Mouse (Mus musculus): ENCODE measurements around the gene Smtnl2. TPM values are rescaled to one million over a fixed set of nuclear protein-coding genes. Genes with fewer than 3 reads are reported as not detected.

The Smtnl2 gene
- polyA plus RNA-seq, 1 experiment, result 3.4 TPM

DNA sequence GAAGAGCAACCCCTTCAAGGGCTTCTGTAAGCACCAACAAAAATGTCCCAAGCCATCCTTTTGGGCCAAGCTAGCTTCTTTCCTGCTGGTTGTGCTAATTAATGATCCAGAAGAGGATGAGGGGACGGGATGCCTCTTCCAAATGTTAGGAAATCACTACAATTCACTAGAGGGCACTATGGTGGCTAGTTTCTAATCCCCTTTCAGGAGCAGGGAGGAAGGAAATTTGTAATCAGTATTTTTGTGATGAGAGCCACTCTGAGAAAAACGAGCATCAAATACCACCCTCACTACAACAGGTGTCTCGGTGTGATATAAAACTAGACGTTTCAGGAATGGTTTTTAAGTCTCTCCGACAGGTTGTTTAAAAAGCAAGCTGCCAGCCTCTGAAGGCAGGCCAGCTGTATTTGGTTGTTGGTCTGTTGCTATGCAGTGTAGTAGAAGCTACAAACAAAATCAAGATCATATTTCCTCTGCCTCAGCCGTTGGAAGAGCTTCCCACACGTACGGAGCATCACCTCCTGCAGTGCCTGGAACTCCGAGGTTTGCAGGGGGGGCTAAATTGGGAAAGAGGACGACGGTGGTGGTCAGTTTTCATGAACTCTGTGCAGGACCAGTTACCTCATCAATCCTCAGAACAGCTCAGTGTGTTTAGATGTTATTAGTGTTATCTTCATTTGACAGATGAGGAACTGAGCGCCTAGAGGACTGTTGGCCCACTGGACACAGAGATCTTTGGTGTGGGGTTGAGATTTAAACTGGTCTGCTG, 41.4 kb downstream of the Smtnl2 start:
- no peak for TF ChIP-seq POLR2A (IDR thresholded peaks at IDR 0.05; ENCODE audit: borderline replicate concordance, extremely low read depth, insufficient read depth, insufficient read length, poor library complexity, severe bottlenecking)
- TF ChIP-seq CTCF (IDR thresholded peaks at IDR 0.05; ENCODE audit: borderline replicate concordance, extremely low read depth, insufficient read depth, insufficient read length), result no peak
- peak; percentile 13 for DNase-seq (ENCODE audit: low read depth)

DNA sequence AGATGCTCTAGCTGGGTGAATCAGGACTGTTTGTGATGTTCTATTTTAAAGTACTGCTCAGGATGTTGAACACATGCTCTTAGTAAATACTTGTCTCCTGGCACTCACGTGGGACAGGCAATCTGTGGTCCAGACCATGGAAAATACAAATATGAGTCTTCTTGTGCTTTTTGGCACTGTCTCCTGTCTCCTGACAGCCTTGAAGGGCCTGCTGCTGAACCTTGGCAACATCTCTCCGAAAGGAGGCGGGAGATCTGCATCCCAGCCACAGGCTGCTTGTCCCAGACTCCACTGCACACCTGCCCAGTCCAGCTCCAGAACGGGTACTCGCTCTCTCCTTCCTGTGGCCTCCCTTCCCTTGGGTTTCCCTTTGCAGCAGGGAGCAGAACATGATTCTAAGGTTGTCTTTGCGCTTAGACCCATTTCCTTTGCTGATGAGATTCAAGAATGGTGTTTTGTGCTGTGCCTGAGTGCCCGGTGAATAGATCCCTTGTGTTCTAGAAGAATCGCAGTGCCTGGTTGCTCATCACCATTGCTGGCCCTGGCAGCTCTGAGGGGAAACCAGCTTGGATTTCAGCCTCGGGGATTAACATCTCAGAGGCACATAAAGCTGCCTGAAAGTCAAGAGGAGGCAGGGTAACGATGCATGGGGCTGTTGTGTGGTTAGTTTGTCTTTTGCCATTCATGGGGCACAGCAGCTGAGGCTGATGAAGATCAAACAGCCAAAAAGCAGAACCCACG, 43.4 kb downstream of the Smtnl2 start:
- no peak for TF ChIP-seq POLR2A (IDR thresholded peaks at IDR 0.05; ENCODE audit: borderline replicate concordance, extremely low read depth, insufficient read depth, insufficient read length, poor library complexity, severe bottlenecking)
- TF ChIP-seq CTCF (IDR thresholded peaks at IDR 0.05; ENCODE audit: borderline replicate concordance, extremely low read depth, insufficient read depth, insufficient read length), result no peak

DNA sequence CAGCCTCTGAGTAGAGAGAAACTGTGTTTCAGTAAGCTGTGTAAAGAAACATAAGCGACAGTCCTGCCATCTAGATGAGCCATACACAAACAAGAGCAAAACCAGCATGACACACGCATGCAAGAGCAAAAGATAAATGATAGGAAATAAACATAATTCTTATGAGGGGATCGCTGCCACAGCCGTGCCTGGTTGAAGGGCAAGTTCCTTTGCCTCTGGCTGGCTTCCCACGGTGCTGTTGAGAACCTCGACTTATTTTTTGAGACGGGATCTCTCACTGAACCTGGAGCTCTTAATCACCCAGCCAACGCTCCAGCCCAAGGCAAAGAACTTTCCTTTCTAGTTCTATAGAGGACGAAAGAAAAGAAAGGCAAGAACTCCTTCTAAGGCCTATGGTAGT, 45.4 kb downstream of the Smtnl2 start:
- no peak for DNase-seq (ENCODE audit: low read depth)

More for the DNA sequence above, 43.4 kb downstream of the Smtnl2 start:
- DNase-seq (ENCODE audit: low read depth), result peak; percentile 28

DNA sequence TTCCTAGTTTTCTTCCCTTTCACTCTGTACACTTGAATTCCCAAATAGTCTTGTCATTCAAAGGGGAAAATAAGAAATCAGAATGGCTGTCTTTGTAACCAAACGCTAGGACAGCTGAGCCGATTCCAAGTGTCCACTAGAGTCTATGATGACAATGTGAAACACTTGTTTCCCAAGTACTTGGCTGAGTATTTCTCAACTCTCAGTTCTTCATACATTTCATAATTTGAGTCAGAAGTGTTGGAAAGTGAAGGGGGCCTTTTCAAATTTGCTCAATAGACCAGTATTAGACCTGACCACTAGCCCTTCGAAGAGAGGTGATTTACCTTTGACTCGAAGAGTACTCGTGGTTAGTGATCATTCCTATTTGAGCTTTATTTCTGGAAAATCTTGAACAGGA, 47.0 kb downstream of the Smtnl2 start:
- TF ChIP-seq POLR2A (IDR thresholded peaks at IDR 0.05; ENCODE audit: borderline replicate concordance, extremely low read depth, insufficient read depth, insufficient read length, poor library complexity, severe bottlenecking) (no peak), CTCF (IDR thresholded peaks at IDR 0.05; ENCODE audit: borderline replicate concordance, extremely low read depth, insufficient read depth, insufficient read length) (no peak)
- no peak for DNase-seq (ENCODE audit: low read depth)

More for the DNA sequence above, 45.4 kb downstream of the Smtnl2 start:
- TF ChIP-seq POLR2A (IDR thresholded peaks at IDR 0.05; ENCODE audit: borderline replicate concordance, extremely low read depth, insufficient read depth, insufficient read length, poor library complexity, severe bottlenecking) (no peak), CTCF (IDR thresholded peaks at IDR 0.05; ENCODE audit: borderline replicate concordance, extremely low read depth, insufficient read depth, insufficient read length) (no peak)

DNA sequence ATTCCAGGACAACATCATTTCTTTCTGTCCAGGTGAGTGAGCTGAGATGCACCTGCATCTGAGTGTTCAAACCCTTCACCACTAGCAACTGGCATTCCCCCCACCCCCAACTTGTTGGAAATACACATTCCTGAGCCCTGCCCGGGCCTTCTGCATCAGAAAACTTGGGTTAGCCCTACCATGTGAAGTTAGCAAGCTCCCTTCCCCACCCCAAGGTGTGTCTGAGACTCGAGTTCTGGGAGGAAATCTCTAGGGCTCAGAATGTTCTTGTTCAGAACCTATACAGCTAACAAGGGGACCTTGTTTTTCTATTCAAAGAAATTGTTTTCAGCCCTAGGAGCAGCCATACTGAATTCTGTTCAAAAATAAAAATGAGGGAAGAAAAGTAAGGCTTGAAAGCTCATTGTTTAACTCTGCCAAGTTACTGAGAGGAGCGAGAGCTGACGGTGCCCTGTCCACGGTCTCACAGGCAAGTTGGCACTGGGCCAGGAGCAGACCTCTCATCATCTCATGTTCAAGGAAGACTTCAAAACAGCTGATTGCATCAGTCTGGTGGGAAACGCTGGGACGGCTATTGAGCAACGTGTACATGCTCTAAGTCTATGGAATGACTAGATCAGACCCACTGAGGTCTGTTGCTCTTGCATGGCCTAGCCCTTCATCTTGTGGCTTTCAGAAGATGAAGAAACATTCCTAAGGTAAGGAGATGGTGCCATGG, 47.8 kb downstream of the Smtnl2 start:
- no peak for DNase-seq (ENCODE audit: low read depth)
- TF ChIP-seq CTCF (IDR thresholded peaks at IDR 0.05; ENCODE audit: borderline replicate concordance, extremely low read depth, insufficient read depth, insufficient read length) (no peak), POLR2A (IDR thresholded peaks at IDR 0.05; ENCODE audit: borderline replicate concordance, extremely low read depth, insufficient read depth, insufficient read length, poor library complexity, severe bottlenecking) (no peak)

DNA sequence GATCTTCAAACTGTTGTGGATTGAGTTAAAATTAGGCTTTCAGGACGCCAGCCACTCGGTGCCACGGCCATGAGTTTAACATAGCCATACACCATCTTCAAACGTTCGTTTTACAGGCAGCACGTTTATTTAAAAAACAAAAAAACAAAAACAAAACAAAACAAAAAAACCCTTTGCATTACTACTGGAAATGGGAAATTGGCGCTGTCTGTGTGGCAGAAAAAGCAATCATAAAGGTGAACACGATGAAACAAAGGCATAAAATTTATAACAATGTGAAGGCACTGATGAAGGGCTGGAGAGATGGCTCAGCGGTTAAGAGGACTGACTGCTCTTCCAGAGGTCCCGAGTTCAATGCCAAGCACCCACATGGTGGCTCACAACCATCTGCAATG, 49.2 kb downstream of the Smtnl2 start, which contains the start of gene Tekt1:
Tekt1 (minus strand) TSS at position 96 of the 395 bp plus-strand sequence.
- TF ChIP-seq POLR2A (IDR thresholded peaks at IDR 0.05; ENCODE audit: borderline replicate concordance, extremely low read depth, insufficient read depth, insufficient read length, poor library complexity, severe bottlenecking) (no peak), CTCF (IDR thresholded peaks at IDR 0.05; ENCODE audit: borderline replicate concordance, extremely low read depth, insufficient read depth, insufficient read length) (no peak)
- DNase-seq (ENCODE audit: low read depth), result no peak

DNA sequence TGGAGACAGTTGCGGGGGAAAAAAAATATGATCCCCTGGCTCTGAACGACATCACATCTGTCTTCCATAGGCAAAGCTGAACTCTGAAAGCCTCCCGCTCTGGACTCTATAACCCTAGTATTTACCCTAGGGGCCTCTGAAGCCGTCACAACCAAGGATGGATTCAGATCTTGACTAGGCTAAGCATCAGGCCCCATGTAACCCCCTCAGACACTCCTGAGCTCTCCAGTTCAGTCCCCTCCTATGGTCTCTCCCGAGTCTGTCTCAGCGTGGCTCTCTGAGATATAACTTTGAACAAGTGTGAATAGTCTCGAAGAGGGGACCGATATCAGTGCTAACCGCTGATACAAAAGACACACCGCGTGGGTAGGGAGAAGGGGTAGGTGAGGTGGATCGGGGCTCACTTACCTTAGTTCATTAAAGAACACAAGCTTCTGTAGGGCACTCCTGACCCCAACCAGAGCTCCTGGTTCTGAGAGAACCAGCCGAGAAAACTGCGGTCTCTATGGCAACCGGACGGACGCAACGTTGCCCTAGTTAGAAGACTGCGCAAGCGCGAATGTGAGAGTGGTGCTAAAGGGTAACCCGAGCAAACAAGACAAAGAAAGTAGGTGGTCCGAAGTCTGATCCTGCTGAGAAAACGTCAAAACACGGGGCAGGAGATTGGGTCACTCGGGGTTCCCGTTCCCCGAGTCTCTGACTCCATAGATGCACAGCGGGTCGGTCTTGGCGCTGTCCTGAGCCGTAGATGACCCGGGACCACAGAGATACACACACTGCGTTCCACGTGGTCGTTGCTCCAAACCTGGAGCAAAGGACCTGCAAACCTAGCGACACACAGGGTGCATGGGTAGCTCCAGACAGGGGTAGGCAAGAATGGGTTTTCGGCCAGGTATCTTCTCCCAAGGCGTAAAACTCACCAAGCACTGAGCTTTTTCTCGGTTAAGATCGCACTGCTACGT, 49.8 kb downstream of the Smtnl2 start:
- TF ChIP-seq CTCF (IDR thresholded peaks at IDR 0.05; ENCODE audit: borderline replicate concordance, extremely low read depth, insufficient read depth, insufficient read length), result no peak
- TF ChIP-seq POLR2A (IDR thresholded peaks at IDR 0.05; ENCODE audit: borderline replicate concordance, extremely low read depth, insufficient read depth, insufficient read length, poor library complexity, severe bottlenecking), result no peak; the same call in 1 of the 2 replicates
- peak; percentile 96 for DNase-seq (ENCODE audit: low read depth)

DNA sequence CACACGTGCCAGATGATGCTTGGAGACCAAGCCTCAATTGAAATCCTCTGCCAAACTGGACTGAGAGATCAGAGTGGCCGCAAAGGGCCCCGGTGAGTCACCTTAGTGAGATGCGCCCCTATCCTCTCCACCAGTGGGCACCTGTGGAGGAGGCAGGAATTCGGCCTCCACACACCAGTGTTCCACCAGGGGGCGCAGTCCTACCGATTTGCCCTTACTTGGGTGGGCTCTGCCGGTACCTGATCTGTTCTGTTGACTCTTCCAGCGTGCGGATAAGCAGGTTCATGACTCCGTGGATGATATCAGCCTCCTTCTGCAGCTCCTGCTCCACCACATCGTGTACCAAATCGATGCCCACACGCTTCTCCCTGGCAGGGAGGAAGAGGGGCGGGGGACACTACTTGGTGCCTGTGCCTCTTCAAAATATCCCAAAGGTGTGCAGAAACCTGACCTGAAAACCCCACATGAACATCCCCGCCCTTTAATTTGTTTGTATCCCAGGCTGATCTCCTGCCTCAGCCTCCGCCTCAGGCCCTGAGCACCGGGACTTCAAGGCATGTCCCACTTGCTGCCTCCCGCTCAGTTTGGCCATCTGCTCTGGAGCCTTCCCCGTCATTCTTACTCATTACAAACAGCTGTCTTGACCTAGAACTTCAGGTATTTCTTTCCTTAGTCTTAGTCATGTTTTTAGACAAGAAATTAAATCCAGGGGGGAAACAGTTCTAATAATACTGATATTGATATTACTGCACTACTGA, 56.4 kb downstream of the Smtnl2 start:
- TF ChIP-seq POLR2A (IDR thresholded peaks at IDR 0.05; ENCODE audit: borderline replicate concordance, extremely low read depth, insufficient read depth, insufficient read length, poor library complexity, severe bottlenecking), result no peak
- TF ChIP-seq CTCF (IDR thresholded peaks at IDR 0.05; ENCODE audit: borderline replicate concordance, extremely low read depth, insufficient read depth, insufficient read length), result peak; percentile 85
- peak; percentile 60 for DNase-seq (ENCODE audit: low read depth)

DNA sequence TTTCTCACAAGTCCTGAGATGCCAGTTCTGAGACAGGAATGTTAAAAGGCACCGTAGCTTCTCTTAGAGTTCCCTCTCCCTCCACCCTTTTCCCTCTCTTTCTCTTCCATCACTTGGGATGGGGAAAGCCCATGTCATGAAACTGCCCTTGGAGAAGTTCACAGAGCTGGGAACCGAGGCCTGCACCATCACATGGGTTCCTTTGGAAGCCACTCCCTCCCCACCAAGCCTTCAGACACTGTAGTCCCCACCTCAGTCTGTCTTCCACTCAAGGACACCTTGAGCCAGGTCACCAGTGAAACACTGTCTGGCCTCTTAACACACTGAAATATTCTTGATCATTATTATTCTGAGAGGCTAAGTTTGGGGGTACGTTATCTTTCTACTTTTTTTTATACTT, 58.3 kb downstream of the Smtnl2 start:
- DNase-seq (ENCODE audit: low read depth), result no peak
- TF ChIP-seq CTCF (IDR thresholded peaks at IDR 0.05; ENCODE audit: borderline replicate concordance, extremely low read depth, insufficient read depth, insufficient read length), result no peak
- no peak for TF ChIP-seq POLR2A (IDR thresholded peaks at IDR 0.05; ENCODE audit: borderline replicate concordance, extremely low read depth, insufficient read depth, insufficient read length, poor library complexity, severe bottlenecking)

DNA sequence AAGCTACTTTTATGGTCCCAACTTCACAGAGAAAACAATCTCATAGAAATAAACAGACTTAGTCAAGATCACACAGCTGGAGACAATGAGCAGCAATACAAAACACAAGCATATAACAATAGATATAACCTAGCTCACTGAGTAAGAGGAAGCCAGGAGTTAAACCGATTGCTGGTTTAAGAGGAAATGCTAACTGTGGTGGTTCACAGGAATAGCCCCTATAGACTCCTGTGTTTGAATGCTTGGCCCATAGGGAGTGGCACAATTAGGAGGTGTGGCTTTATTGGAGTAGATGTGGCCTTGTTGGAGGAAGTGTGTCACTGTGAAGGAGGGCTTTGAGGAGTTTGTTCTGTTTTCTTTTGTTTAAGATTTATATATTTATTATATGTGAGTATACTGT, 59.2 kb downstream of the Smtnl2 start:
- no peak for DNase-seq (ENCODE audit: low read depth)
- no peak for TF ChIP-seq POLR2A (IDR thresholded peaks at IDR 0.05; ENCODE audit: borderline replicate concordance, extremely low read depth, insufficient read depth, insufficient read length, poor library complexity, severe bottlenecking)
- no peak for TF ChIP-seq CTCF (IDR thresholded peaks at IDR 0.05; ENCODE audit: borderline replicate concordance, extremely low read depth, insufficient read depth, insufficient read length)
